Mouse (Mus musculus): ENCODE measurements around the gene Gm28961. TPM values are rescaled to one million over a fixed set of nuclear protein-coding genes. Genes with fewer than 3 reads are reported as not detected.
"Not testable (repeated sequence)": the region's sequence is repeated elsewhere in the genome, so short reads cannot be mapped to it uniquely, and the experiment has no call there.

The Gm28961 gene
- total RNA-seq (2021) = not detected
- long read RNA-seq, experiment 1 = 0 reads
- long read RNA-seq, experiment 2 = 0 reads

GRCm38 (mm10) chrY:57705397-57705796, at the start of gene Gm28961:
TSS of gene Gm28961 (plus strand) at chrY:57705697.
- not testable (repeated sequence) for DNase-seq (ENCODE audit: low spot score in 2 of 2)

Other genes with a start within 250 kb of the Gm28961 start
- gene Gm21943, start 172.0 kb upstream of the Gm28961 start, total RNA-seq (2021) = not detected

Measured in left cerebral cortex, adult 18-20 months (tissue).